Mouse (Mus musculus): ENCODE measurements around the gene Hoxd4. TPM values are rescaled to one million over a fixed set of nuclear protein-coding genes. Genes with fewer than 3 reads are reported as not detected.

The Hoxd4 gene
- polyA plus RNA-seq (2017; shearing (Covaris generic)) = not detected

DNA sequence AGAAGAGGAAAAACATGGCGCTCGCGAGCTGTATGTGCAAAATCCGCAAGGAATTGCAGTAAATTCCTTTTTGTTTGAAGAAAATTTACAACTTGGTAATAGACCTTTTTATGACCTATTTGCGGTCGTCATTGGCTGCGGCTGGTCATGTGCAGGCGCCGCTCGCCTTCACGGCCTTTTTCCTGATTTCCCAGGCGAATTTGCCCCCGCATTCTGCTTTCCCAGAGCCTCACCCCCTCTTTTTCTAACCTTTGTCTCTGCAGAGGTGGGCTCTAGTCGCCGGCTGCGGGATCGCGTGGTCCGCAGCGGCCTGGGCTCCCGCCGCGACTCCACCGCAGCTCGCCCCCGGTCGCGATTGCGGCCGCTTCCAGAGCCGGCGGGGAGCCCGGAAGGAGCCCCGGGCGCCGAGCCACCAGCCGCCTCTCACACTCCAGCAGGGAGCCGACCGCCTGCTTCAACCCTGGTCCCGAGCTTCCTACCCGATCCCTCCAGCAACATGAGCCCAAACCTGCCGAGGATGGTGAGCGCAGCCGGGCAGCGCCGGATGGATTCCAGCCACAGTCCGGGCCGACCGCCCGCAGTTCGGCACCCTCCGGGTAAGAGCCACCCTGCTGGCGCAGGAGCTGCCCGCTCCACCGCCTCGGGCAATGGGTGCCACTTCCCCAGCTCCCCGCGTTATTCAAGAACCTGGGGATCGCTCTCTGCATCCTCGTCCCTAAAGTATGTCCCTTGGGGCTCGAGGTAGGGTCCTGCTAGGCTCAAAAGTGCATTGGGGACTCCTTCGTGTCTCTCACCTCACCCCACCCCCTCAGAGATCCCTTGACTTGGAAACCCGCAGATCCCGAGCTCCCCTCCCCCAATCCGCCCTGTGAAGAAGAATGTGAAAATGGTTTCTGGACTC, at the start of gene Hoxd4, which contains the start of gene Hoxd3:
Gene Hoxd4, plus strand, starts transcription at position 209 of the 901 bp plus-strand sequence.
Gene Hoxd3, plus strand, starts transcription at position 207 of the 901 bp plus-strand sequence.

DNA sequence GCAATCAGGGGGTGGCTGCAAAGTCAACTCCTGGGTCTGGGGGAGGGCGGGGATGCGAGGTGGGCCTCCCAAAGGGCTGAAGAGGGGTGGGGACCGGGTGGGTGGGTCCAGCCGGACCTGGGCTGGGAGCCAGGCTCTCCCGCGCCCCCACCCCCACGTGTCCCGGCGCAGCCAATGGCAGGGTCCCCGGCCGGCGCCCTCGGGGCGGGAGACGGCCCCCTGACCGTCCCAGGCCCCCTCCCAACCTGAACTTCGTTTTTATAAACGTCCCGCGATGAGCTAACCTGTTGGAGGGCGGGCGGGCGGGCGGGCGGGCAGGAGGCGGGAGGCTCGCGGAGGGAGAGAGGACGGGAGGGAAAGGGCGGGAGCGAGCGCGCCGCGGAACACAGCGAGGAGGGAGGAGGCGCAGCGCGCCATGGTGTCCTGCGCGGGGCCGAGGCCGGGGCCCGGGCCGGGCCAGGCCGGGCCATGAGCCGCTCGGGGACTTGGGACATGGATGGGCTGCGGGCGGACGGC, 43.8 kb upstream of the Hoxd4 start, which contains the start of gene Hoxd13:
Gene Hoxd13, plus strand, starts transcription at position 469 of the 516 bp plus-strand sequence.

DNA sequence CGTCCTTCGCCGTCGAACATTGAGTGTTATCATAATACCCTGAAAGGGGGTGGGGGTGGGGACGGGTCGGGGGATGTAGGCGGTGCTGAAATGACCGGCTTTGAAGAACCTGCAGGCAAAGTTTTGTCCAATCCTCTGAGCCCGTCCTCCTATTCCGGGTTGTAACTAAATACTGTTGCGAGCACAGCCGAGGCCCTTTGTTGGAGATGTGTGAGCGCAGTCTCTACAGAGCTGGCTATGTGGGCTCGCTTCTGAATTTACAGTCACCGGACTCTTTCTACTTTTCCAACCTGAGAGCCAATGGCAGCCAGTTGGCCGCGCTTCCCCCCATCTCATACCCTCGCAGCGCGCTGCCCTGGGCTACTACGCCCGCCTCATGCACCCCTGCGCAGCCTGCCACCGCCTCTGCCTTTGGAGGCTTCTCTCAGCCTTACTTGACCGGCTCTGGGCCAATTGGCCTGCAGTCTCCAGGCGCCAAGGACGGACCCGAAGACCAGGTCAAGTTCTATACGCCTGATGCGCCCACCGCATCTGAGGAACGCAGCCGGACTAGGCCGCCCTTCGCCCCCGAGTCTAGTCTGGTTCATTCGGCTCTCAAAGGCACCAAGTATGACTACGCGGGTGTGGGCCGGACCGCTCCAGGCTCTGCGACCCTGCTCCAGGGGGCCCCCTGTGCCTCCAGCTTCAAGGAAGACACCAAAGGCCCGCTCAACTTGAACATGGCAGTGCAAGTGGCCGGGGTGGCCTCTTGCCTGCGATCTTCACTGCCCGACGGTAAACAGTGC, 36.7 kb upstream of the Hoxd4 start, which contains the start of gene Hoxd12:
Gene Hoxd12, plus strand, starts transcription at position 133 of the 785 bp plus-strand sequence.

DNA sequence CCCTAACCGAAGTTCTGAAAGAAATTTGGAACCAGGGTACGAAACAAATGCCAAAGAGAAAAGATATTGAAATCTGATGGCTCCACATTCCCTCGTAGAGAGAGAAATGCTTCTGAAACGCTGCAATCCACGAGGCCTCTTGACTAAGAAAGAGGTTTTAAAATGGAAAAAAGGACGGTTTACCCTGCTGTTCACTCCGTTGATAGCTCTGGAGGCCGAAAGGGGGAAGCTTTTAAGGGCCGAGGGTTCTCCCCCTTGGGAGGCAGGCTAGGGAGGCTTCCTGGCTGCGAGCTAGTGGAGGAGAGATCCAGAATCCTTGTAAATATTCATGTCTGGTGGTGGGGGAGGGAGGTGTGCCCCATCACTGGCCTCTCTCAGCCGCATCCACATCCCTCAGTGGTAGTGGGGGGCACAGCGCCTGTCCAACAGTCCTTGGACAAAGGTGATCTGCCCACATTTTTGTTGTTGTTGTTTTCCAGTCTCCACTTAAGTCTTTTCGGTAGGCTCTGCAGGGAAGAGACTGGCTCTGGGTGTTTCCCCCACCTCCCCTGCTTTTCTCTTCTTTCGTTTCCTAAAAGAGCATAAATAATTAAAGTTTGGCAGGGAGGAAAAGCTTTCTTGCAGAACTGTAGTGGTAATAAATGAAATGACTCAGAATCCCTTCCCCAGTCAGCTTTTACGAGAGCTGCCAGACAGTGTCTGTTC, 32.7 kb upstream of the Hoxd4 start, which contains the start of gene Hoxd11:
Gene Hoxd11, plus strand, starts transcription at position 667 of the 705 bp plus-strand sequence.

DNA sequence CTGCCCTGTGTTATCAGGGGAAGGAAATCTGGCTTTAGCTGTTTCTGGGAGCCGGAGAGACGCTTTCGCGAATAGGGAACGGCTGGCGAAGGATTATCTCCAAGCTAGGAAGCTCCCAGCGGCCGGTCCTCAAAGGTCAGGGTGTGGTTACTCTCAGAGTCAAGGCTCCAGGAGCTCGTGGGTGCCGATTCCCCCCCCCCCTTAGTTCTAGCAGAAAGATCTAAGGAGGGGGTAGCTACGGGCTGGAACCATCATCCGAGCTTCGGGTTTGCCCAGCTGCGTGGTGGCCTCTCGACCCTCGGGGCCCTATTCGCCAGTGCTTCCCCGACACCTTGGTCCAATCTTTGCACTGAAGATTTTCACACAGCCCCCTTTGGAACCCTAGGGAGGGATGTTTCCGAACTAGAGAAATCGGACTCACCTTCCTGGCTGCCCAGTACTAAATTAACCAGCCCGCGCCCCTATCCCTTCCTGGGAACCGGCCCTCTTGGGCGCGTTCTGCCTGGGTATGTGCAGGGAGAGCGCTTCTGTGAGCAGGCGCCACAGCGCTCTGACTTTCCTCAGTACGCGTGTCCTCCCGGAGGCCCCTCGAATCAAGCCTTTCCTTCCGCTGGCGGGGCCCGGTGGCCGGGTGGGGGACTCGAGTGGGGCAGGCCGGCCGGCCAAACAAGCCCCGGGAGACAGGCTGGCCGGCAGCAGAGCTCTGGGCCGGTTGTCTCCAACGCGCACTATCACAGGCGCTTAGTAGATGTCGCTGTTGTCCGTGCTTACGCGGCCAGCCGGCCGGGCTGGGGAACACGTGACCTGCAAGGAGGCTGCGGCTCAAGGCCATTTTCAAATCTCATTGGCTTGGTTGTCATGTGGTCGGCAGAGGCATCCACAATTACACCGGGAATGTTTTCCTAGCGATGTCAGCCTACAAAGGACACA, 20.4 kb upstream of the Hoxd4 start, which contains the start of gene Hoxd10:
Gene Hoxd10, plus strand, starts transcription at position 903 of the 930 bp plus-strand sequence.

DNA sequence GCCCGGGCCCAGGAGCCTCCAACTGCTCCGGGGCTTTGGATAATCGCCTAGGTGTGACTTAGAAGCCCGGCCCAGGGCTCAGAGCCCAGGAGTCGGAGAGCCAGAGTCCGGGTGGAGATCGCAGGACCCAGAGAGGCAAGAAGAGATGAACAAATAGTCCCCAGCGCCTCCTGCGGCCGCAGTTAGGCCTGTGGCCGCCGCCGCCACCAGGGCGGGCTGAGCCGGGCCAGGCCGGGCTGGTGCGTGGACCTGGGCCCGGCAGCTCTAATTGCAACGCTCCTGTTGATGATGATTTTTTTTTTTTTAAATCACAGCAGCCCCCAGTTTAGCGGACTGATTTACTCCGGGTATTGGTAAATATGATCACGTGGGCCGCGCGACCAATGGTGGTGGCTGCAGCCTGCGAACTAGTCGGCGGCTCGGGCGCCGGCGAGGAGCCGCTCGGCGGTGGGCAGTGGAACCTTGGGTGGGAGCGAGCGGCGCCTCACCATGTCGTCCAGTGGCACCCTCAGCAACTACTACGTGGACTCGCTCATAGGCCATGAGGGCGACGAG, 14.1 kb upstream of the Hoxd4 start, which contains the start of gene Hoxd9:
Gene Hoxd9, plus strand, starts transcription at position 161 of the 555 bp plus-strand sequence.

DNA sequence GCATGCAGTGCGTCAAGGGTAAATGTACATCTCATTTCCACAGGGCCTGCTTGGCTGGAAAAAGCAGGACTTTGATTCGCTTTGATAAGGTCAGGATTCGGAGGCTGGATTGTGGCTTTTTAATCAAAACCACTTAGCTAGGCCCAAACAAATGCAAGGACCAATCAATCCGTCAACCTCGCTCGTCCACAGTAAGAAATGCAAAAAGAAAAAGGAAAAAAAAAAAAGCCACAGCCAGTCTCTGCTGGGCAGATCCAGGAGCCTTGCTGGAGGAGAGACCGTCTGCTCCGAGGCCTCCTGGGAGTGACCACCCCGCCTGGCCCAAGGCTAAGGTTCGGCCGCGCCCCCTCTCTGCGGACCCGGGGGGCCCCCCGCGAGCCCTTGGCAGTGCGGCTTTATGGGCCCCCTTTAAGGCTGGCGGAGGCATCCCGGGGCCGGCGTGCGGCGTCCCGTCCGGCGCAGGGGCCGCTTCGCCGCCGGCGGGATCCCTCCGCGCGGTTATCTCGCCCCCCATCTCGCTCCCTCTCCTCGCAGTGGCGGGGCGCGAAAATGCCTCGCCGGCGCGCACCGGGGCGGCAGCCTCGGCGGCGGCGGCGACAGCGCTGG, 7.2 kb upstream of the Hoxd4 start, which contains the start of gene Hoxd8:
Gene Hoxd8, plus strand, starts transcription at position 223 of the 606 bp plus-strand sequence.

DNA sequence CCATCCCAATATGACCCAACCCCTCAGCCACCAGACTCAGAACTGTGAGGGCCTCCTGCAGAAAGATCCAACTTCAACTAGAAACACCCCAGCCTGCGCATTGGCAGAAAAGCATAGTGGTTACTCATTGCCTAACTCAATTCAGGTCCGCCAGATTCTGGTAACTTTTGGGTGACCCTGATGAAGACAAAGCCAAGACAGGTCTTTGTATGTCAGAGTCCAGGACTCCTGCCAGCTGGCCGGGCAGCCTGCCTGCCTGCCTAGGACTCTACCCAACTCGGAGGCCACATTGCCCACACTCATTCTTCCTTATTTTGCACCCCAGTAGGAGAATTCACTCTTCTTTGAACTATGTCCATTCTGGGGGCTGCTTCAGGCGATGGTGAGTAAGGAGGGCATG, 14.8 kb downstream of the Hoxd4 start, which contains the start of gene Gm28230:
Gene Gm28230, plus strand, starts transcription at position 178 of the 400 bp plus-strand sequence.

DNA sequence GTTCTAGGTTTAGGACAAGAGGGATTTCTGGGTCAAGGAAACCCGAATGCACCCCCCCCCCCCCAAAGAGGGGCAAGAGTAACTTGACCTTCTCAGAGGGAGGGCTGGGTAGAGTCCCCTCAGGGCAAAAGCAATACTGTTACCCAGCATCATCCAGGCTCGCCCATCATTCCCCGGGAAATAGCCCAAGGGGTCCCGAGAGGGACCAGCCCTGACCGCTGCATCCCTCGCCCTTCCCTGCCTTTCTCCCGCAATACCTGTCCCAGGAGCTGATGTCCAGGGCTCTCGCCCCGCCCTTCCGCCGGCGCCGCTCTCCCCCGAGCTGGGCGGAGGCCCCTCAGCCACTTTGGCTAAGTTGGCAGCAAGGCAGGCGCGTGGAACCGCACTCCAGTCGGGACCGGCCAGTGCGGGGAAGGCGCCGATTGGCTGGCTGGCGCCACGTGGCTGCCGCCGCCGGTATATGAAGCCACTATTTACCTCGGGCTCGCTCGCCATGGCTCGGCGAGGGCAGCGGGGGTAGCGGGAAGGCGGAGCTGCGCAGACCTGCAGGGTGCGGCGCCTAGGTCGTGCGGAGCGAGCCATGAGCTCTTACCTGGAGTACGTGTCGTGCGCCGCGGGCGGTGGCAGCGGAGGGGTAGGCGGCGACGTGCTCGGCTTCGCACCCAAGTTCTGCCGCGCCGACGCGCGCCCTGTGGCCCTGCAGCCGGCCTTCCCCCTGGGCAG, 51.0 kb downstream of the Hoxd4 start, which contains the start of gene Hoxd1:
Gene Hoxd1, plus strand, starts transcription at position 459 of the 723 bp plus-strand sequence.

Other genes starting within 250 kb of the Hoxd4 start
- gene Lnpk, start 132.5 kb upstream of the Hoxd4 start, polyA plus RNA-seq (2017; shearing (Covaris generic)) = 28.0 TPM
- not detected for gene Evx2, start 52.4 kb upstream of the Hoxd4 start, polyA plus RNA-seq (2017; shearing (Covaris generic))
- not detected for gene Hoxd13, start 43.6 kb upstream of the Hoxd4 start, polyA plus RNA-seq (2017; shearing (Covaris generic))
- not detected for gene Hoxd12, start 36.9 kb upstream of the Hoxd4 start, polyA plus RNA-seq (2017; shearing (Covaris generic))
- not detected for gene Hoxd11, start 32.4 kb upstream of the Hoxd4 start, polyA plus RNA-seq (2017; shearing (Covaris generic))
- gene Hoxd10, start 20.0 kb upstream of the Hoxd4 start, polyA plus RNA-seq (2017; shearing (Covaris generic)) = not detected
- gene Hoxd9, start 14.2 kb upstream of the Hoxd4 start, polyA plus RNA-seq (2017; shearing (Covaris generic)) = not detected
- not detected for gene Hoxd8, start 7.3 kb upstream of the Hoxd4 start, polyA plus RNA-seq (2017; shearing (Covaris generic))
- not detected for gene Hoxd3, start within 50 bp of the Hoxd4 start, polyA plus RNA-seq (2017; shearing (Covaris generic))
- gene Gm28230, start 14.8 kb downstream of the Hoxd4 start, polyA plus RNA-seq (2017; shearing (Covaris generic)) = not detected
- gene Hoxd1, start 51.1 kb downstream of the Hoxd4 start, polyA plus RNA-seq (2017; shearing (Covaris generic)) = not detected
- 44.7 TPM for gene Mtx2, start 113.9 kb downstream of the Hoxd4 start, polyA plus RNA-seq (2017; shearing (Covaris generic))